Mouse (Mus musculus): Measurements from ENCODE around the gene Strc. TPM values are rescaled to one million over a fixed set of nuclear protein-coding genes. Genes with fewer than 3 reads are reported as not detected.
A peak's percentile ranks its signal among the peaks of the same experiment; 100 is the strongest.
"Not testable (repeated sequence)": the region's sequence is repeated elsewhere in the genome, so short reads cannot be mapped to it uniquely, and the experiment has no call there.

Strc gene
- polyA plus RNA-seq (2015; fragmentation: Nextera tagmentation; extraction: Ambion mirVana): not detected in 2 replicates

- H3K27ac ChIP-seq; H3K36me3 ChIP-seq; H3K9ac ChIP-seq; H3K4me3 ChIP-seq; H3K27me3 ChIP-seq; H3K4me1 ChIP-seq; H3K9me3 ChIP-seq; H3K4me2 ChIP-seq; ATAC-seq (ENCODE audit: borderline replicate concordance, extremely low read depth, low FRiP score, low TSS enrichment): not testable (repeated sequence)
- WGBS: 92% methylated on average over 16 of the region's 17 CpGs
Observed at GRCm38 (mm10) chr2:121386961-121387575, at the start of gene Strc. TSS of gene Strc (minus strand) at chr2:121387168.

- H3K9me3 ChIP-seq: no peaks in the 10 kb centered on the region
- WGBS: 94% methylated on average over 1 of the region's 1 CpGs
- peaks cover 97% of the 10 kb centered on the region for H3K36me3 ChIP-seq
- H3K9ac ChIP-seq: no peak overlapping the region
- no peak overlapping the region for H3K4me3 ChIP-seq
- no peaks in the 10 kb centered on the region for H3K4me1 ChIP-seq
- H3K27me3 ChIP-seq: no peaks in the 10 kb centered on the region
- ATAC-seq (ENCODE audit: borderline replicate concordance, extremely low read depth, low FRiP score, low TSS enrichment): no peak
- H3K27ac ChIP-seq: no peak overlapping the region
- no peak overlapping the region for H3K4me2 ChIP-seq
Observed at GRCm38 (mm10) chr2:121434854-121435253, 47.9 kb upstream of the Strc start.

- H3K9me3 ChIP-seq: no peaks in the 10 kb centered on the region
- H3K36me3 ChIP-seq: peaks cover 87% of the 10 kb centered on the region
- WGBS: 88% methylated on average over 2 of the region's 2 CpGs
- no peaks in the 10 kb centered on the region for H3K4me1 ChIP-seq
- H3K4me3 ChIP-seq: no peak overlapping the region
- H3K9ac ChIP-seq: no peak overlapping the region
- ATAC-seq (ENCODE audit: borderline replicate concordance, extremely low read depth, low FRiP score, low TSS enrichment): no peak
- no peak overlapping the region for H3K27ac ChIP-seq
- H3K27me3 ChIP-seq: no peaks in the 10 kb centered on the region
- no peak overlapping the region for H3K4me2 ChIP-seq
Observed at GRCm38 (mm10) chr2:121425890-121426289, 38.9 kb upstream of the Strc start.

DNA sequence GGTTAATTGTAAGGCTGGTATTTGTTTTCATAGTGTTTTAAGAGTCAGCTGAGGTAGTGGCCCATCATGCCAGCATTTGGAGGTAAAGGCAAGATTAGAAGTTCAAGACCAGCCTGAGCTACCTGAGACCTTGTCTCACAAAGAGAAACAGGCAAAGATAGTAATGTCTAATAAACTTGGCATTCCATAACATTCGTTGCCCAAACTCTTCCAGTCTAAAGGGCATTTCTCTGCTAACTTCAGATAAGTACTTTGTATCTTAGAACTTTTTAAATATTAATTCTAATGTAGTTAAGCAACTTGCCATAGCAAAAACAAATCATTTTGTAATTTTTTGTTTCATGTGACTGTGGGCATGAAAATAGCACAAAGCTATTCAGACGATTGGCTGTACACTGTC is 36.2 kb upstream of the Strc start:
- ATAC-seq (ENCODE audit: borderline replicate concordance, extremely low read depth, low FRiP score, low TSS enrichment): no peak
- Histone ChIP-seq H3K36me3 (peaks cover 71% of the 10 kb centered on the region), H3K9ac (no peak overlapping the region), H3K4me1 (0 out of 2 replicates have a peak, but pooled peaks cover 6% of the 10 kb centered on the region), H3K27me3 (no peaks in the 10 kb centered on the region), H3K4me3 (no peak overlapping the region), H3K4me2 (no peak overlapping the region), H3K9me3 (no peaks in the 10 kb centered on the region), H3K27ac (no peak overlapping the region)
- WGBS: 93% methylated on average over 2 of the region's 2 CpGs

DNA sequence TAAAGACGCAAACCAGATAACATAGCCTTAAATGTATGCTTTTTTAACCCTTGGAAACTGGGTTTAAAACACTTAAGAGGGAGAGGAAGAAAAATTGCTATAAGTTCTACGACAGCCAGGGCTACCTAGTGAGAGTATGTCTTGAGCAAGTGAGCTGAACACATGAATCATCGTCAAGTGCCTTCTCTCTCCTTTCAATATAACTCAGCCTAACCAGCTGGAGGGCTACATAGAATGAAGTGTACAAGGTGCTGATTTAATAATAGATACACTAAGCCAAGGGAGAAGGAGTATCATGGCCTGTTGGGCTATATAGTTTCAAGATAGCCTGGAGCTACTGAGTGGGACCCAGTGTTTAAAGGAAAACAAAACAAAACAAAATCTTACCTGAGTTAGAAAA is 31.5 kb upstream of the Strc start:
- Histone ChIP-seq H3K4me2 (no peak overlapping the region), H3K27ac (no peak overlapping the region), H3K36me3 (peaks cover 51% of the 10 kb centered on the region), H3K9me3 (no peaks in the 10 kb centered on the region), H3K4me1 (peaks cover 23% of the 10 kb centered on the region), H3K9ac (no peak overlapping the region), H3K27me3 (no peaks in the 10 kb centered on the region), H3K4me3 (no peak overlapping the region)
- no peak for ATAC-seq (ENCODE audit: borderline replicate concordance, extremely low read depth, low FRiP score, low TSS enrichment)
- WGBS: 82% methylated on average over 3 of the region's 3 CpGs

DNA sequence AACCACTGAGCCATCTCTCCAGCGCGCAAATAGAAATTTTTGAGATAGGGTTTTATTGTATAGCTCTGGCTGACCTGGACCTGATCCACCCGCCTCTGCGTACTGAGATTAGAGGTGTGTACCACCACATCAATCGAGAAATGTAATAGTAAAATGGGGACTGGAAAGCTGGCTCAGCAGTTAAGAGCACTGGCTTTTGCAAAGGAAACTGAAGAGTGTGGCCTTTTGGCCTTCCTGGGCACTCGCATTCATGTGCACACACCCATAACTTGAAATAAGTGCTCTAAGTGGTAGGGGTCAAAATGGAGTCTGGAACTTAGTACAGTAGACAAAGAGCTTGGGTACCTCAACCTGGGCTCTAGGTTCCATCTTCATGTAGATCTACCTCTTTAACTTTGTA is 29.4 kb upstream of the Strc start:
- H3K4me3 ChIP-seq: no peak overlapping the region; the same call in 1 of the 2 replicates
- no peak overlapping the region for H3K27ac ChIP-seq
- no peaks in the 10 kb centered on the region for H3K9me3 ChIP-seq
- peaks cover 32% of the 10 kb centered on the region for H3K36me3 ChIP-seq
- no peaks in the 10 kb centered on the region for H3K27me3 ChIP-seq
- peaks cover 26% of the 10 kb centered on the region for H3K4me1 ChIP-seq
- ATAC-seq (ENCODE audit: borderline replicate concordance, extremely low read depth, low FRiP score, low TSS enrichment): no peak
- WGBS: 79% methylated on average over 6 of the region's 6 CpGs
- no peak overlapping the region for H3K9ac ChIP-seq
- H3K4me2 ChIP-seq: peak overlapping the region; percentile 56

- Histone ChIP-seq H3K4me3 (peak overlapping the region; percentile 89), H3K36me3 (peaks cover 28% of the 10 kb centered on the region), H3K9me3 (no peaks in the 10 kb centered on the region), H3K4me1 (peaks cover 26% of the 10 kb centered on the region), H3K4me2 (peak overlapping the region; percentile 56), H3K27me3 (no peaks in the 10 kb centered on the region), H3K27ac (no peak overlapping the region), H3K9ac (peak overlapping the region; percentile 100; the same call in 1 of the 2 replicates)
- WGBS: 68% methylated on average over 3 of the region's 3 CpGs
- ATAC-seq (ENCODE audit: borderline replicate concordance, extremely low read depth, low FRiP score, low TSS enrichment): no peak
Observed at GRCm38 (mm10) chr2:121415591-121415990, 28.6 kb upstream of the Strc start.

- 25% methylated on average over 3 of the region's 3 CpGs for WGBS
Observed at GRCm38 (mm10) chr2:121415103-121415502, 28.1 kb upstream of the Strc start.

GRCm38 (mm10) chr2:121414139-121414685 is 27.2 kb upstream of the Strc start:
- 0% methylated on average over 32 of the region's 32 CpGs for WGBS
- H3K27ac ChIP-seq: peak overlapping the region; percentile 98
- peak overlapping the region; percentile 100 for H3K9ac ChIP-seq
- peak overlapping the region; percentile 89 for H3K4me3 ChIP-seq
- no peaks in the 10 kb centered on the region for H3K27me3 ChIP-seq
- ATAC-seq (ENCODE audit: borderline replicate concordance, extremely low read depth, low FRiP score, low TSS enrichment): peak; percentile 49
- peak overlapping the region; percentile 56 for H3K4me2 ChIP-seq
- H3K4me1 ChIP-seq: peaks cover 26% of the 10 kb centered on the region
- peaks cover 28% of the 10 kb centered on the region for H3K36me3 ChIP-seq
- no peaks in the 10 kb centered on the region for H3K9me3 ChIP-seq

More at GRCm38 (mm10) chr2:121415103-121415502, 28.1 kb upstream of the Strc start:
- H3K9ac ChIP-seq: peak overlapping the region; percentile 100
- no peaks in the 10 kb centered on the region for H3K27me3 ChIP-seq
- H3K27ac ChIP-seq: no peak overlapping the region
- peaks cover 26% of the 10 kb centered on the region for H3K4me1 ChIP-seq
- no peak for ATAC-seq (ENCODE audit: borderline replicate concordance, extremely low read depth, low FRiP score, low TSS enrichment)
- H3K9me3 ChIP-seq: no peaks in the 10 kb centered on the region
- peaks cover 28% of the 10 kb centered on the region for H3K36me3 ChIP-seq
- H3K4me2 ChIP-seq: peak overlapping the region; percentile 56
- H3K4me3 ChIP-seq: peak overlapping the region; percentile 89

DNA sequence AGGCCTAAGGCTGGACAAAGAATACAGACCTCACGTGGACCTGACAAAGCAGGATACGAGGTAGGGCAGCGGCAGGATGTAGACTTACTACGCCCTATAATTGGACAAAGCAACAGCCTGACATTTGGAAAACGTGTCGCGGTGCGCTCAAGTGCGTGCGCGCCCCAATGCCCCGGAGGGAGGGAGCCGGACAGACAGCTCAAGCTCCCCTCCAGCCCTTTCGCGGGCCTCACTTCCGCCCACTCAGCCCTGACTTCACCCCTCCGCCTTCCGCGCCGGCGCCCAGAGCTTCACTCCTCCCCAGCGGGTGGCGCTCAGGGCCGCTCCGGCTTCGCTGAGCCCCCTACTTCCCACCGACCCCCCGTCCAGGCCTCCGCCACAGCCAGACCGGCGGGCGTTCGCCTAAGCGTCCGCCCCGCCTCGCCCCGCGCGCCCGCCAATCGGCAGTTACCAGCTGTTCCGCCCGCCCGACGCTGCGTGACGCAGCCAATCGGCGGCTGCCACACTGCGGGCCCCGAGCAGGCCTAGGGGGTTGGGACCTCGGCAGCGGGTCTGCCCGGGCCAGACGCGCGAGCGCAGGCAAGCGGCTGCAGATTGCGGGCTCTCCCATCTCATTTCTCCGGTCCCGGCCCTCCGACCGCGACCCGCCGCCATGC is 26.5 kb upstream of the Strc start, which contains the start of the genes Pdia3 and Catsper2:
Pdia3 (plus strand) TSS at position 389 of the 656 bp plus-strand sequence.
Catsper2 (minus strand) TSS at position 406 of the 656 bp plus-strand sequence.
- Histone ChIP-seq H3K9ac (peak within 1 kb of the TSS; percentile 100), H3K27me3 (no peaks in the 10 kb centered on the region), H3K4me1 (peaks cover 20% of the 10 kb centered on the region), H3K36me3 (peaks cover 21% of the 10 kb centered on the region), H3K4me2 (peak within 1 kb of the TSS; percentile 67), H3K9me3 (no peaks in the 10 kb centered on the region), H3K27ac (peak within 1 kb of the TSS; percentile 98), H3K4me3 (peak within 1 kb of the TSS; percentile 89)
- ATAC-seq (ENCODE audit: borderline replicate concordance, extremely low read depth, low FRiP score, low TSS enrichment): peak; percentile 99
- under 1% methylated on average over 66 of the region's 68 CpGs for WGBS

DNA sequence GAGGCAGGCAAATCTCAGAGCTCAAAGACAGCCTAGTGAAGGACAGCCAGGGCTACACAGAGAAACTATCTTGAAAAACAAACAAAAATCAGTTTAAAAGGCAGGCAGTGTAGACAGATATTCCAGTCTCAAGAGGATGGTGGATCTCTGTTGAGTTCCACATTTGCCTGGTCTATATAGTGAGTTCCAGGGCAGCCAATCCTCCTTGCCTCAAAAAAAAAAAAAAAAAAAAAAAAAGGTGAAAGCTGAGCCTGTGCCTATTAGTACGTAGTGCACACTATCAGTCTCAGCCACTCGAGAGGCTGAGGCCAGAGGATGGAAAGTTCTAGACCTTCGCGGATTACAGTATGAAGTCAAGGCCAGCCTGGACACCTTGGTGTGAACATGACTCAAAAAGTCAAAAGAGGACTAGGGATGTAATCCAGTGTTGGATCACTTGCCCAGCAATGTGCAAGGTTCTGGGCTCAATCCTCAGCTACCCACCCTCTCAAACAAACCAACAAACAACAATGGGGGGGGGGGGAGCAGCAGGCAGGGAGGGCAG is 25.9 kb upstream of the Strc start:
- no peaks in the 10 kb centered on the region for H3K27me3 ChIP-seq

More for the DNA sequence above, 25.9 kb upstream of the Strc start:
- no peaks in the 10 kb centered on the region for H3K9me3 ChIP-seq
- H3K9ac ChIP-seq: peak overlapping the region; percentile 69
- H3K27ac ChIP-seq: peak overlapping the region; percentile 98
- peaks cover 20% of the 10 kb centered on the region for H3K4me1 ChIP-seq
- WGBS: 7% methylated on average over 4 of the region's 4 CpGs
- H3K4me2 ChIP-seq: peak overlapping the region; percentile 67
- peak overlapping the region; percentile 89 for H3K4me3 ChIP-seq
- ATAC-seq (ENCODE audit: borderline replicate concordance, extremely low read depth, low FRiP score, low TSS enrichment): peak; percentile 13; the same call in 1 of the 2 replicates
- peaks cover 15% of the 10 kb centered on the region for H3K36me3 ChIP-seq

Data from lung, embryonic 15.5 days (tissue).